Mouse (Mus musculus) mouse trophoblast stem cell (cell line): ENCODE measurements around the gene Ccnt1.
"Not testable (repeated sequence)": the region's sequence is repeated elsewhere in the genome, so short reads cannot be mapped to it uniquely, and the experiment has no call there.

Experiments used
- in situ Hi-C, 2 experiments: fragments of 300-500 bp; cut with MseI, MboI; formaldehyde crosslinking; loops; 2 replicates in 1 of 2; 3 replicates in 1 of 2; pipeline ENCODE4 v1.15.1; 2025

Gene Ccnt1

DNA sequence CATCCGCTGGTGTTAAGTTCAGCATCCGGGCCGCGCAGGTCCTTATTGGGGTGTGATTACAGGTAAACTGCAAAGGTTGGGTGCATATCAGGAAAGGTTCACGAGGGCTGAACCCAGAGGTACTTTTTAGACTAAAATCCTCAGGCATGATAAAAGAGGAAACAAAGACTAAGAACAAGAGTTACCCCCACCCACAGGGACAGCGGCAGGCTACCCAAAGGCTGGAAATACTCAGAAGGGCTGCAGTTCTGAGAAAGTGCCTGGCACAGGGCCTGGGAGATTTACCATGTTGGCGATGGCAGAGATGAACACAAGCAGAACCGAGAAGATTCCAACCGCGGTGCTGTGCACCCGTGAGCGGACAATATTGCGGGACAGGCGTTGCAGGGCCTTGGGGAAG, 25.9 kb upstream of the Ccnt1 start:
- in situ Hi-C loops = no loop called here

DNA sequence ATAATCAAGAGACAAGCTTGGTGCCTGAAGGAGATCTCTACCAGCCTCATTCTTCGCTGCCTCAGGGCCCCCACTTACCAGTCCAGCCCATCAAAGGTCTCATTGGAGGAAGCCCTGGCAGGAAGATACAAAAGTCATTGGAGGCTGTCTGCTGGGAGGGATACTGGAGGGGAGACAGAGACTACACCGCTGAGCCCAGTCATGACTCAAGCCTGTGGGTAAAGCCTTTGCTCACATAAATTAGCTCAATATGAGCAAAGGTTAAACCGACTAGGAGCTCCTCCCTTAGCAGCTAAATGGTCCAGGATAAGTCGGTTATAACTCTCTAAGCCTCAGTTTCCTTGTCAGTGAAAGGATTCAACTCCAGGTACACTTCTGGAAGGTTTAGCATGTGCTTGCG, 24.3 kb upstream of the Ccnt1 start:
- in situ Hi-C loops = no loop called here

DNA sequence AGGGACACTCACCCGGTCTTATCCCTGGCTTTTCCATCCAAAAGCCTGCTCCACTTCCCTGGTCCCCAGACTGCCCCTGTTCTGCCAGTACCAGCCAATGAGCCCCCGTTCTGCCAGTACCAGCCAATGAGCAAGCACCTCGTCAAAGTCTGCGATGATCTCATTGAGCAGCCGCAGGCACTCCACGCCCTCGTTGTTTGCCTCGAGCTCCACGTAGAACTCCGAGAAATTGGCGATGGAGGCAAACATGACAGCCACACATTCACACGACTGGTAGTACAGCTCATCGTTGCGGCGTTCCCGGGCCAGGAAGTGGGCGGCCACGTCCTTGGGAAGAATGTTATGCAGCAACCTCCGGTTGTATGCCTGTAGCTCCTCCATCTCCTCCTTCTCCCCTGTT, 23.5 kb upstream of the Ccnt1 start:
- in situ Hi-C loops = no loop called here

DNA sequence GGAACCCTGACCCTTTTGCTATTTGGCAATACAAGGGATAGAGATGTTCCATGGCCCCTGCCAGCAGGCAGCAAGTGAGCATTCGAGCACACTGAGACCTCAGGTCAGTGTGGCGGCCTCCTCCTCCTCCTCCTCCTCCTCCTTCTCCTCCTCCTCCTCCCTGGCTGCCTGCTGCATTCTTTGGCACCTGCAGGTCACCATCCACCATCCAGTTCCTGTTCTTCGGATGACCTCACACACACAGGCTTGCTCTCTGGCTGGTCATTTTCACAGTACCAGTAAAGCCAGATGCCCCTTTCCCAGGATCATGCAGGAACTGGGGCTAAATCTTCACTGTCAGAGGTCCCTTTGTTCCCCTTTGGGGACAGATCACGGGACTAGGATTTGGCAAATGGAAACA, 20.7 kb upstream of the Ccnt1 start:
- in situ Hi-C loops = no loop called here

DNA sequence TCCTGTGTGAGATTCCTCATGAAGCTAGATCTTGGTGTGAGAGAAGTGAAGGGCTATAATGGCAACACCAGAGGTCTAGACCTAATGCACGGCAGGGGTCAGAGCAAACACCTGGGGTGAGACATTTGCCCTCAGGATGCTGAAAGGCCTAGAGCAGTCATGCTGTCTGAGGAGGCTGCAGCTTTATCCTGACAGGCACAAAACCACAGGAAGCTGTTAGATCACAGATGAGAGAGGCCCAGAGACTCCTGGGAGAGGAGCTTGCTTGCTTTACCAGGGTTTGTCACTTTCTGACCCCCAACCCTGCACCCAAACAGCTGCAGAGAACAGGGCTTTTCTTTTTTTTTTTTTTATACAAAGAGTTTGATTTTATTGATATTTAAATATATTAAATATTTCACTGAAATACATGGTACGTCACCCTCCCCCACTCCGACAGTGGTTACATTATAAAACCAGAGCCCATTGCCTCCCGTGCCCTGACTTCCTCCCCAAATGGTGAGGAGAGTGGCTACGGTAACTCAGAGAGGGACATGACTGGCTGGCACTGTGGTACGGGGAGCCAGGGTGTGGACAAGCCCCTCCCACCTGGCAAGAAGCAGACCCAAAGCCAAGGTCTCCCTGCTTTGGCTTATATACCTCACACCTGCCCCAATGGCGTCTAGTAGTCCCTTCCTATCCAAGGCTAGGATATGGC, 19.1 kb upstream of the Ccnt1 start:
- in situ Hi-C loops = no loop called here

DNA sequence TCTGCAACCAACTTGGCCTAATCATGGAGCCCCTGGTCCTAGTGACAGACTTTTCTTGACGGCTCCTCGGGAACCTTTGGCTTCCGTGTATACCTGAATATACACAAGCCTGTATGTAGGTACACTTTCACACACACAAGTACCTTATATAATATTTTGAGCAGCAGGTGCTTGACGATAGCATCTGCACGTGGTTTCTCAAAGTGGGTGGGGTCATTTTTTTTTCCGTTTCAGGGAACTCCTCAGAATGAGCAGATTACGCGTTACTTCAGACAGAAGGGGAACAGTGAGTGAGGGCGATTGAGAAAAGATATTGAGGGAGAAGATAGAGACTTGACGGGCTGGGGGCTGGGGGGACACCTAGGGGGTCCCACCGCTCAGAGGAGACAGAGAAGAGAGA, 17.0 kb upstream of the Ccnt1 start:
- in situ Hi-C loops = no loop called here

DNA sequence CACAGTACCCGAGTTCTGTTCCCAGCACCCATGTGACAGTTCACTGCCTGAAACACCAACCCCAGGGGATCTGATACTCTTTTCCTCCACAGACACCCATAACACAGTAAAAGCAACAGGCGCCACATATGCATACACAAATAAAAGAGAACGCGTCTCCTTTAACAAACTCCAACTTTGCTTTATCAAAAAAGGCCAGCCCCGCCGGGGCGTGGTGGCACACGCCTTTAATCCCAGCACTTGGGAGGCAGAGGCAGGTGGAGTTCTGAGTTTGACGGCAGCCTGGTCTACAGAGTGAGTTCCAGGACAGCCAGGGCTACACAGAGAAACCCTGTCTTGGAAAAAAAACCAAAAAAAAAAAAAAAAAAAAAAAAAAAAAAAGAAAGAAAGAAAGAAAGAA, 15.4 kb upstream of the Ccnt1 start:
- in situ Hi-C loops = not testable (repeated sequence)

DNA sequence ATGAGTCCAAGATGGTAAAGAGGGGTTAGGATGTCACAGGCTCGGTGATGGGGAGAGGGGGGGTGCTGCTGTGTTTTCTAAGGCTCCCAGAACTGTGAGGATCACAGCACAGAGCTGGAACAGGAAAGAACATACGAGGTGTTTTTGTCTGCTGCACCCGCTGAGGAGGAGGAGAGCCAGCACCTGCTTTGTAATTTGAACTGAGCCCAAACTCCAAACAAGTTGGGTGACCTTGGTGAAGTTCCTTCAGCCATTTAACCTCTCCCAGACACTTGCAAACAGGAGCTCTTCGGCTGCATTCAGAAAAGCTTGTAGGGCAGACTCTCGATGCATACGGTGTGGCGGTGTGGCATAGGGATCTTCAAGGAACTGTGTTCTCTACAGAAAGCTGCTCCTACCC, 14.7 kb upstream of the Ccnt1 start:
- in situ Hi-C loops = no loop called here

DNA sequence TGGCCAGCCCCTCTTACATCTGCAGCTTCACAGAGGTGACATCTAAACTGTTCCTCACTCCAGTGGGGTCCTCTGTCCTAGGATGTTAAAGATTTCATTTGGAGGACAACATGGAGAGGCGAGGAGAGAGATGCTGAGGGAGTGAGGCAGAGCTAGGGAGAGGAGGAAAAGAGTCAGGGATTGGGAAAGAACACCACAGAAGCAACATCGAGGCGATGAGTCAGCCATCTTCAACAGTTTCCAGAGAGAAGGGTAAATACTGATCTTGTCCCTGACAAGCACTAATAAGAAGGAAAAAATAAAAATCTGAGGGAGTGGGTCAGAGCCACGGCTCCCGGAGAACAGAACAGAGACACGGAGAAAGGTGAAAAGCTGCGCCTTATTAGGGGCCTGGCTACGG, 12.3 kb upstream of the Ccnt1 start:
- in situ Hi-C loops = loop anchor here in 1 of 2 experiments (5.0 kb wide), 1 partner anchor 34 kb away; no protein-coding TSS in a partner anchor

DNA sequence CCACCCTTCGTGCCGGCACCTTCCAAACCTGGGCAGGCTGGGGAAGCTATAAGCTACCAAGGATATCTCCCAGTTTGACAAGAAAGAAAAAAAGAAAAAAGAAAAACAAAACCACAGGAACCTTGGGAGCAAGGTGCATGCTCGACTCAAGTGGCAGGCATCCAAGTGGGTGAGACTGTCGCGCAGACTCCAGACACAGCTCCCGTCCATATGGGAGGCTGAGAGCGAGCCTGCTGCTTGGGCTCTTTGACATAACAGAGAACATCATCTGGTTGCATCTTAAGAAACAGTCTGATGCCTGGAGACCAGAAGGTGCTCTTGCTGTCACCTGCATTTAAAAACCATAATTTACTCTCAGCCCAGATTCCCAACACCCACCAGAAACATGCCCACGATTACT, 11.7 kb upstream of the Ccnt1 start:
- in situ Hi-C loops = loop anchor here in 1 of 2 experiments (5.0 kb wide), 1 partner anchor 35 kb away; no protein-coding TSS in a partner anchor

DNA sequence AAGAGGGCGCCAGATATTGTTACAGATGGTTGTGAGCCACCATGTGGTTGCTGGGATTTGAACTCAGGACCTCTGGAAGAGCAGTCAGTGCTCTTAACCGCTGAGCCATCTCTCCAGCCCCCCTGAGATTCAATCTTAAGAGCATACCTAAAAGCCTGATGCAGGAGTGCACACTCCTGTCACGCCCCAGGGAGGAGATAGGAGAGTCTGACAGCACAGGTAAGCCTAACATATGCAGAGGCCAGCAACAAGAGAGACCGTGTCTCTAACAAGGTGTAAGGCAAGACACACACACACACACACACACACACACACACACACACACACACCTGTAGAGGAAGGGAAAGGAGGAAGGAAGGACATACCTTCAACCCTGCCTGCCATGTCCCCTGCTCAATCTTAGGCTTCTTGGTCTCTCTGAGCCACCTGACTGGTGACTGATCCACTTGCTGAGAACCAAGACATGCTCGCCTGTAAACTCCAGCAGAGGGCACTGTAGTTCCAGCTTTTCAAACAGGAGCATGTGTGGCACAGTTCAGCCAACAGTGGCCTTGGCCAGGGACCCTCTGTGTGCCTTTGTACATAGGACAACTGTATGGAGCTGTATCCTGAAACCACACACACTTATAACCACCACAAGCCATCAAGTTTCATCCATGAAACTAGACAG, 9.2 kb upstream of the Ccnt1 start:
- in situ Hi-C loops = loop anchor here (5.0 kb wide), 1 partner anchor 37 kb away; no protein-coding TSS in a partner anchor

DNA sequence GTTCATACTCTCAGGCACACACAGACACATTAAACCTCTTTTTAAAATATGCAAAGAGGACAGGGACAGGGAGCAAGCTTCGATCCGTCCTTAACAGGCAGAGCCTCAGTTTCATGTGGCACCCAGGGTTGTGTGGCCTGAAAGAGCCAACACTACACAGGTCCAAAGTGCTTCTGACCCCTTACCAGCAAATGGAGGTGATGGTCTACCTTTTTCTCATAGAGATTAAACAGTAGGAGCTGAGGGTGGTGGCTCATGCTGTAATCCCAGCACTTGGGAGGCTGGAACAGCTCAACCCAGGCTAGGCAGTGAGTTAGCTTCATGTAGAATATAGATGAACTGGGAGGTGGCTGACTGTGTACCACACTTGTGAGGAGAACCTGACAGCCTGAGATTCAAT, 8.6 kb upstream of the Ccnt1 start:
- in situ Hi-C loops = loop anchor here in 1 of 2 experiments (5.0 kb wide), 1 partner anchor 38 kb away; no protein-coding TSS in a partner anchor

DNA sequence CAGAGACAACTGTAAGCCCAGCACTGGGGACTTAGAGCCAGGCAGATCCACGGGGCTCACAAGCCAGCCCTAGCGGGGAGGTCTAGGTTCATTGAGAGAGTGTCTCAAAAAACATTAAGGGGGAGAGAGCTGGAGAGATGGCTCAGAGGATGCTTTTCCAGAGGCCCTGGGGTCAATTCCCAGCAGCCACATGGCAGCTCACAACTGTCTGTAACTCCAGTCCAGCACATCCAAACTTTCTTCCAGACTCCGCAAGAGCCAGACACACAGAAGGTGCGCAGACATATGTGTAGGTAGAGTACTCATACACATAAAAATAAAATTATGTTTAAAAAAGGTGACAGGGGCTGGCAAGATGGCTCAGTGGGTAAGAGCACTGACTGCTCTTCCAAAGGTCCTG, 2.6 kb upstream of the Ccnt1 start:
- in situ Hi-C loops = no loop called here

DNA sequence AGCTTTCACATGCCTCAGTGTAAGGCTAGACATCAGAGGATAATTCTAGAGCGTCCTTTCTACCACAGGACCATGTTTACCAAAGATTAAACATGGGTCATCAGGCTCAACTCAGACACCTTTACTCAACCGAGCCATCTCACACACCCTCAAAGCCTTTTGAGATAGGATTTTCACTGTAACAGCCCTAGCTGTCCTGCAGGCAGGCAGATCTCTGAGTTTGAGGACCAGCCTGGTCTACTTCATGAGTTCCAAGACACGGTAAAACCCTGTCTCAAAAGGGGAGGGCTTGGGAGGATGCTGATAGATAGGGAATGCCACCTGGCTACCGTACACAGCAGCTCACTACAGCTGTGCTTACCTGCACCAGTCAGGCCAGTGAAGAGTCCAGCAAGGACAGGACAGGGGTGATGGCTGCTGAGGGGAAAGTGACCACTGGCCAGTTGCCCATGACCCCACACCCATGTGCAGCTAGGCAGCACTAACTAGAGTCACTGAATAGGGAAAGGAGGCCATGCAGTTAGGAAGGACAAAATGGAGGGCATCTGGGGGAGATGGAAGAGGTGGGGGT, 843 bp downstream of the Ccnt1 start:
- in situ Hi-C loops = no loop called here

DNA sequence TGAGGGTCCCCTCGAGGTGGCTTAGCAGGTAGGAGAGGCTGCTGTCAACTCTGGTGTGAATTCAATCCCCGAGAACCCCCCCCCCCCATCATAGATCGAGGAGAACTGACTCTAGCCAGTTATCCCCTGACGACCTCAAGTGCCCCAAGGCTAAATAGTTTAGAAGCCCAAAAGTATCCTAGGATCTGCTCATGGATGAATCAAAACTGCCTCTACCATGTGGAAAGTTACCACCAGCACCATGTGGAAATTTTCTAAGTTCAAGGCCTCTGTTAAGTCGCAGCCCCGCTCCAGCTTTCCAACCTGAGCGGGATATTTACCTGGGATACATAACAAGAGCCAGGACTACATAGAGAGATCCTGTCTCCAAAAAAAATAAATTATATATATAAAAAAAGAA, 1.5 kb downstream of the Ccnt1 start:
- in situ Hi-C loops = no loop called here

DNA sequence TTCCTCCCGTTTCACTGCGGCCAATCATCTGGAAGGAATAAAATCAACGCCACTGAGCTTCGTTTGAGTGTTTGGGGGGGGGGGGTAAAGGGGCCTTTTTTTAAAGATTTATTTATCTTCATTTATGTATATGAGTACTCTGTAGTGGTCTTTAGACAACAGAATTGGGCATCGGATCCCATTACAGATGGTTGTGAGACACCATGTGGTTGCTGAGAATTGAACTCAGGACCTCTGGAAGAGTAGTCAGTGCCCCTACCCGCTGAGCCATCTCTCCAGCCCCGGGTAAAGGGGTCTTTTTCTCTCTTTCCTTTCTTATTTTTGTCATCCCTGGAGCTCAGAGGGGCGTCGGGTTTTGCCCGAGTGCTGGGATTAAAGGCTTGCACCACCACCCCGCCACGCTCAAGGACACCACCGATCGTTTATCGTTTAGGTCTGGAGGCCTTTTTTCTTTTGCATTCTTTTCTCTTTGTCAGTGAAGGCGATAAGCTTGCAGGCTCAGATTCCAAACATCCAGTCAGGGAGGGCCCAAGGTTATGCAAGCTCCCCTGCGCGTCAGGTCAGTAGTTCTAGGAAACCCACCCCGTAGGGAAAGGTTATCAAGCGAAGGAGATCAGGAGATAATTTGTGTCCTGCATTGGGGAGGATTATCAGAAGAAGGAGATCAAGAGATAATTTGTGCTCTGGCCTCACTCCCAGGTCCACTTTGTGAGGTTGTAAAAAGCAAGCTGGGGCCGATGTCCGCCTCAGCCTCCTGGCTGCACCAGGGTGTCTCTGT, 2.3 kb downstream of the Ccnt1 start:
- in situ Hi-C loops = no loop called here

DNA sequence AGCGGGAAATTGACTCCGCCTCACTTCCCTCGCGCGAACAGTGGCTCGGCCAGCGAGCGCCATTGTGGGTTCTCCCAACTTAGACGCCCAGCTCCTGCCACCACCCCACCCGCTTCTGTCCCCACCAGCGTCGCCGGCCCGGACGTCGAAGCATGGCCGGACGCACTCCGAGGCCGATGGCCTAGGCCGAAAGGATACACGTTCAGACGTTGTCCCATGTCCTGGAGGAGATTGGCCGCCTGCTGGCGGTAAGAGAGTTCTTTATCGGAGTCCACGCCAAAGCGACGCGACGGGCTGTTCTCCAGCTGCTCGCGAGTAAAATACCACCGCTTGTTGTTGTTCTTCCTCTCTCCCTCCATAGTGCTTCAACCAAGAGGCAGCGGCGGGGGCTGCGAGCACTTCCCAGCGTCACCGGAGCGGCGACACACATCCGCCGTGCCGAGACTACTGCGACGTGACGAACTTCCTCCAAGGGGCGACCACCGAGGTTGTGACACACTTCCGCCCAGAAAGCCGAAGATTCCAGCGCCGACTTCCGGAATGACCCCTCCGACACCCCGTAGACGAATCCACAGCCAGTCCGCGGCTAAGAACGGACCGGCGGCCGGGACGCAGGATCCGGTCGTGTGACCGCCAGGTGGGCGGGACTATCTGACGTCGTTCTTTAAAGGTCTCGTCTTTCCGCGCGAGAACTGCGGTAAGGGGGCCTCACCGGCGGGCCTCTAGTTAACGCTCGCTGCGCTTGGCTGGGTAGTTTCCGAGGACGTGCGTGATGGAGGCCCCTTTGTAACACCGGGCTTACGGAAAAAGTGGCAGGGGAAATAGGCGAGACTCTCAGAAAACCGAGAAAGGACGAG, 3.2 kb downstream of the Ccnt1 start:
- in situ Hi-C loops = no loop called here

DNA sequence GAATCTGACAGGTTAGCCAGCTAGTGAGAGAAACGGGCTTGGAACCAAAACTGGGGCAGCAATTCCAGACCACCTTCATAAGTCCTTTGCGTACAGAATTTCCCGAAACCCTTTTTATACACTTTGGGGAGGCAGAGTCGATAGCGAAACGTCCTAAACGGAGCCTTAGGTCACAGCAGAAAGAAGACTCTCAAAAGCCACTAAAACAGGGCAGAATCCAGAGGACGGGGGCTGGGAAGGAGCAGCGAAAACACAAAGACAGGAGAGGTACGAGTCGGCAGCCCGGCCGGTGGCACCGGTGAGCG, 3.8 kb downstream of the Ccnt1 start:
- in situ Hi-C loops = no loop called here

DNA sequence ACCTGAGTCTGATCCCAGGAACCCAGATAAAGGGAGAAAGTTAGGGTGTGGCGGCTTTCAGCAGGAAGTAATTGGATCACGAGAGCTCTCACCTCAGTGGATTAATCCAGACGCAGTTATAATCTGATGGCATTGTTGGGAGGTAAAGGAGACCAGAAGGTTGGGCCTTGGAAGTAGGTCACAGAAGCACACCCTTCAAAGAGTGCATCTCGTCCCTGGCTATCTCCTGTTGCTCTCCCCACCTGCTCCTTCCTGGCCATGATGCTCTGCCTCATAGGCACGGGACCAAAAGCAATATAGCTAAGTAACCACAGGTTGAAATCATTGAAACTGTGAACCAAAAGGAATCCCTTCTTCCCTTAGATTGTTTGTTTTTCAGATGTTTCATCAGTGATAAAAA, 13.5 kb downstream of the Ccnt1 start:
- in situ Hi-C loops = no loop called here

DNA sequence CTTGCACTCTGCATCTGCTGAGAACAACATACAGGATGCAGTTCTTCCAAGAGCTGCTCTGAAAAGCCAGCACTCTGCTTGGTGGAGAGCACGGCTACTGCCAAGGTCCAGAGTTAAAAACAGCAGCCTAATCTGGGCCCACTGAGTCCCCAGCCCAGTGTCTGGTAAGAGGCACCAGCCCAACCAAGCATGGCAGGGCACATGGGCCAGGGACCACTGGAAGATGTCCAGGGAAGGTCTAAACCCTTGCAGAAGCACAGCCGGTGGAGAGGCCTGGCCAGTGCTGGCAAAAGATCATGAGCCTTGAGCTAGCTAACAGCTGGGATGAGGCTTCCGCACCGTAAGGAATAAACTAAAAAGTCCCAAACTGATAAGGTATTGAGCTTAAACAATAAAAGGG, 14.8 kb downstream of the Ccnt1 start:
- in situ Hi-C loops = no loop called here

DNA sequence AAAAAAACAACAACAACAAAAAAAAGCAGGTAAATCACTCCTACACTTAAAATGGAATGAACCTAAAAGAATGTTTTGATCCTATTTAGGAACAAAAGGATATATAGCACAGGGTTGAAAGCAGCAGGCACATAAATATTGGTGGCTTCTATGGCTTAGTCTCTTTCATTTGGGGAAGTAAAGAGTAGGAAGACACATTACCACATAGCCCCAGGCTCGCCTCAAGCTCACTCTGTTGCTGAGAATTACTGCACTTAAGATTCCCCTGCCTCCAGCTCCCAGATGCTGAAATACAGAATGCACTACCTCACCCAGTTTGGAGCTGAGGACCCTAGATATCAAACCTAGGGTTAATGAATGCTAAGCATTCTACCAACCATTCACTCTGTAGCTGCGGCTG, 18.0 kb downstream of the Ccnt1 start:
- in situ Hi-C loops = no loop called here

DNA sequence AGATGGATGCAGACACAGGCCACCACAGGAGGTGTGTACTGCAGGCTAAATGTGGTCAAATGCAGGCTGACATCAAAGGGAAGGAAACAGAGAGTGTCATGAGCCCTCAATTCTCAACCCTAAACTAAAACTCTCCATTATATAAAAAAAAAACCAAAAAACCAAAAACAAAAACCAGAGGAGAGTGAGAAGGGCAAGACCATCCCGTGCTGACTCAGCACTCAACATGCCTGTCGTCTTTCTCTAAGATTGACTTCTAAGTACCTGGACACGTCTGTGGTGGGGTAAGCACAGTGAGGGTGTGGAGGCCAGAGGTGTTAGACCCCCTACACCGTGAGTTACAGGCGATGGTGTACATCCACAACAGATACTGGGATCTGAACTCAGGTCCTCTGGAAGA, 23.9 kb downstream of the Ccnt1 start:
- in situ Hi-C loops = no loop called here
